Mouse (Mus musculus) embryonic facial prominence, embryonic 14.5 days (tissue): ENCODE results near the gene Mob3a. TPM values are rescaled to one million over a fixed set of nuclear protein-coding genes. Genes with fewer than 3 reads are reported as not detected.

ENCODE experiments used
- ATAC-seq: fragments of 200-750 bp; cut with Nextera tagmentation; 2 replicates; pipeline ENCODE4 v1.8.0; 2017; ENCODE audit warnings: low read depth, moderate number of reproducible peaks, moderate TSS enrichment
- DNase-seq: peaks from one replicate; pipeline ENCODE4 v3.0.0-alpha.2; 2015; ENCODE audit warnings: low spot score
- H3K27ac ChIP-seq: fragments of 300-500 bp; sonication (generic); replicated peaks from 2 replicates; pipeline ENCODE4 v1.5.1; 2014; ENCODE audit warnings: low read depth, mild to moderate bottlenecking, low read length, moderate library complexity
- H3K27me3 ChIP-seq: fragments of 300-500 bp; sonication (generic); replicated peaks from 2 replicates; pipeline ENCODE4 v1.6.1; 2014; ENCODE audit warnings: low read length; ENCODE audit not compliant: control insufficient read depth, insufficient read depth
- H3K36me3 ChIP-seq: fragments of 300-500 bp; sonication (generic); 2 replicates; pipeline ENCODE4 v1.6.1; 2014; ENCODE audit warnings: low read length, mixed read lengths; ENCODE audit not compliant: control insufficient read depth, insufficient read depth
- H3K4me1 ChIP-seq: fragments of 300-500 bp; sonication (generic); 2 replicates; pipeline ENCODE4 v1.6.1; 2014; ENCODE audit warnings: antibody characterized with exemption, low read length; ENCODE audit not compliant: control insufficient read depth, insufficient read depth
- H3K4me2 ChIP-seq: fragments of 300-500 bp; sonication (generic); 2 replicates; pipeline ENCODE4 v1.6.1; 2014; ENCODE audit warnings: low read depth, mild to moderate bottlenecking, low read length, moderate library complexity, mixed read lengths
- H3K4me3 ChIP-seq: fragments of 300-500 bp; sonication (generic); 2 replicates; pipeline ENCODE4 v1.5.1; 2014; ENCODE audit warnings: low read depth, mild to moderate bottlenecking, low read length
- H3K9ac ChIP-seq: fragments of 300-500 bp; sonication (generic); 2 replicates; pipeline ENCODE4 v1.6.1; 2014; ENCODE audit warnings: low read depth, mild to moderate bottlenecking, low read length, moderate library complexity, mixed read lengths
- H3K9me3 ChIP-seq: fragments of 300-500 bp; sonication (generic); 2 replicates; pipeline ENCODE4 v1.6.1; 2016; ENCODE audit warnings: low read length; ENCODE audit not compliant: control insufficient read depth
- WGBS: fragments of 180-500 bp; shearing (Covaris S2); extraction: QIAGEN DNeasy Blood & Tissue Kit; methylation state at CpG from one replicate; pipeline ENCODE4 v1.1.7; 2014; 5-methylcytosine and 5-hydroxymethylcytosine counted together
- polyA plus RNA-seq: library from polyadenylated mRNA; unstranded; fragments of >200 nt; fragmentation: Nextera tagmentation; extraction: Ambion mirVana; gene quantifications from 2 replicates; pipeline ENCODE4 v1.2.1, GENCODE M21; 2014

Mob3a gene
- polyA plus RNA-seq: 31.2 and 37.0 TPM in 2 replicates

- H3K4me1 ChIP-seq: peaks cover 20% of the 10 kb centered on the region
- no peaks in the 10 kb centered on the region for H3K9me3 ChIP-seq
- H3K9ac ChIP-seq: peak within 1 kb of the TSS; percentile 71
- no peaks in the 10 kb centered on the region for H3K27me3 ChIP-seq
- DNase-seq (peak; percentile 100), ATAC-seq (peak; percentile 97)
- H3K36me3 ChIP-seq: peaks cover 16% of the 10 kb centered on the region
- under 1% methylated on average over 56 of the region's 59 CpGs for WGBS
- H3K4me3 ChIP-seq: peak within 1 kb of the TSS; percentile 67
- peak within 1 kb of the TSS; percentile 78 for H3K27ac ChIP-seq
- H3K4me2 ChIP-seq: peak within 1 kb of the TSS; percentile 71
Observed at GRCm38 (mm10) chr10:80701721-80702535, at the start of gene Mob3a, which contains the start of gene Izumo4. TSS of gene Mob3a (minus strand) at chr10:80701977. TSS of gene Izumo4 (plus strand) at chr10:80702184.

DNA sequence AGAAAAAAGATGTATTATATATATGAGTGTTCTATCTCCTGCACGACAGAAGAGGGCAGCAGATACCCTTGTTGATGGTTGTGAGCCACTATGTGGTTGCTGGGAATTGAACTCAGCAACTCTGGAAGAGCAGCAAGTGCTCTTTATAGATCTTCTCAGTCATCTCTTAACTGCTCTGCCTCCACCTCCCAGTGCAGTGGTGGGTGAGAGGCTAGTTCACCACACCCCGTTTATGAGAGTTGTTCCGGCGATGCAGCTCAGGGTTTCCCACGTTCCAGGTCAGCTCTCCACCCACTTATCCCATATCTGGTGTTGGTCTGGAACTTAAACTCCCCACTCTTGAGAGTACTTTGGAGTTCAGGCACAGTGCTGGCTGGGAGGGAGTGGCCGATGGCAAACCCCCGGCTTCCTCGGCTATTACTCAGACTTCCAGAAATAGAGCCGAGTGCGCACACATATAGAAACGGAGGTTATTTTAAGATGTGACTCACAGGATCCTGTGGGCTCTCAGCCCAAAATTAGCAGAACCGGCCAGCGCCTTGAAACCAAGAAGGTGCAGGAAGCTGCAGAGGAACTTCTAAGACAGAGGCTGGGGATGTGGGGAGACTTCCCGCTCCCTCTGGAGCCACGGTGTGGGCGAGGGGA, 49.5 kb upstream of the Mob3a start:
- Histone ChIP-seq H3K9ac (no peak overlapping the region), H3K4me2 (peak overlapping the region; percentile 45), H3K27me3 (no peaks in the 10 kb centered on the region), H3K36me3 (no peaks in the 10 kb centered on the region), H3K4me1 (peaks cover 17% of the 10 kb centered on the region), H3K4me3 (peak overlapping the region; percentile 21), H3K9me3 (no peaks in the 10 kb centered on the region), H3K27ac (peak overlapping the region; percentile 74)
- DNase-seq (peak; percentile 76), ATAC-seq (peak; percentile 14; the same call in 1 of the 2 replicates)
- 17% methylated on average over 16 of the region's 16 CpGs for WGBS

GRCm38 (mm10) chr10:80748609-80749008, 46.8 kb upstream of the Mob3a start:
- DNase-seq (peak; percentile 87), ATAC-seq (no peak)
- Histone ChIP-seq H3K4me1 (peaks cover 13% of the 10 kb centered on the region), H3K4me2 (no peak overlapping the region), H3K9ac (no peak overlapping the region), H3K4me3 (no peak overlapping the region), H3K9me3 (no peaks in the 10 kb centered on the region), H3K27me3 (no peaks in the 10 kb centered on the region), H3K36me3 (no peaks in the 10 kb centered on the region), H3K27ac (no peak overlapping the region)
- WGBS: 9% methylated on average over 6 of the region's 6 CpGs

DNA sequence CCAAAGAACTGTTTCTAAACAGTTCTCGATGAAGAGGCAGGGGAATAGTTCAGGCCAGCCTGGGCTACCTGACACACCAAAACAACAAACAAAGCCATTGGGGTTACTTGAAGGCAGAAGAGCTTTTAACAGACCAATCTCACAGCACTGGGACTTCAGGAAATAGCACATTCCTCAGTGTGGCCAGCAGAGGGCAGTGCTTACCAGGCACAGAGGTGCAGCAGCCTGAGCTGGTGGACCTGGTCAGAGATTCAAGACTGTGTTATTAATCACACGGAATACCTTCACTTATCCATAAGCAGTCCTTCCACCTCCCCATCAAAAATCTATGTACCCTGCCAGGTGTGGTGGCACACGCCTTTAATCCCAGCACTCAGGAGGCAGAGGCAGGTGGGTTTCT, 45.6 kb upstream of the Mob3a start:
- Histone ChIP-seq H3K4me2 (no peak overlapping the region), H3K27ac (no peak overlapping the region), H3K9me3 (no peaks in the 10 kb centered on the region), H3K27me3 (no peaks in the 10 kb centered on the region), H3K4me3 (no peak overlapping the region), H3K36me3 (no peaks in the 10 kb centered on the region), H3K9ac (no peak overlapping the region), H3K4me1 (peaks cover 14% of the 10 kb centered on the region)
- WGBS: 14% methylated on average over 3 of the region's 3 CpGs
- no peak for ATAC-seq
- peak; percentile 72 for DNase-seq

DNA sequence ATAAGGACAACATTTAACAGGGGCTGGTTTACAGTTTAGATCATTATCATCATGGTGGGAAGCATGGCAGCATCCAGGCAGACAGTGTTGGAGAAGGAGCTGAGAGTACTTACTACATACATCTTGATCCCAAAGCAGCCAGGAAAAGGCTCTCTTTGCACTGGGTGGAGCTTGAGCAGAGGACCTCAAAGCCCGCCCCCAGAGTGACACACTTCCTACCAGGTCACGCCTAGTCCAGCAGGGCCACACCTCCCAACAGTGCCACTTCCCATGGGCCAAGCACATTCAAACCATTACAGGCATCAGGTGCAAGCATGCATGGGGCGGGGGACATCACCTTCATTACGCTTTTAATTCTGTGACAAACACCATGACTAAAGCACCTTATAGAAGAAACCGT, 42.5 kb upstream of the Mob3a start:
- Histone ChIP-seq H3K9me3 (no peaks in the 10 kb centered on the region), H3K27ac (no peak overlapping the region), H3K4me2 (no peak overlapping the region), H3K9ac (no peak overlapping the region), H3K4me3 (no peak overlapping the region), H3K4me1 (peaks cover 15% of the 10 kb centered on the region), H3K36me3 (no peaks in the 10 kb centered on the region), H3K27me3 (no peaks in the 10 kb centered on the region)
- DNase-seq: peak; percentile 28
- WGBS: 38% methylated on average over 5 of the region's 5 CpGs
- ATAC-seq: no peak

- Histone ChIP-seq H3K36me3 (0 out of 2 replicates have a peak, but pooled peaks cover 5% of the 10 kb centered on the region), H3K9me3 (no peaks in the 10 kb centered on the region), H3K27ac (peak within 1 kb of the TSS; percentile 85), H3K4me2 (peak within 1 kb of the TSS; percentile 64), H3K9ac (peak within 1 kb of the TSS; percentile 95), H3K4me3 (peak within 1 kb of the TSS; percentile 92), H3K27me3 (no peaks in the 10 kb centered on the region), H3K4me1 (peaks cover 15% of the 10 kb centered on the region)
- WGBS: 2% methylated on average over 22 of the region's 25 CpGs
- peak; percentile 100 for DNase-seq
- ATAC-seq: peak; percentile 99
Observed at GRCm38 (mm10) chr10:80742180-80742978, 40.6 kb upstream of the Mob3a start, which contains the start of gene Ap3d1. TSS of gene Ap3d1 (minus strand) at chr10:80742264.

DNA sequence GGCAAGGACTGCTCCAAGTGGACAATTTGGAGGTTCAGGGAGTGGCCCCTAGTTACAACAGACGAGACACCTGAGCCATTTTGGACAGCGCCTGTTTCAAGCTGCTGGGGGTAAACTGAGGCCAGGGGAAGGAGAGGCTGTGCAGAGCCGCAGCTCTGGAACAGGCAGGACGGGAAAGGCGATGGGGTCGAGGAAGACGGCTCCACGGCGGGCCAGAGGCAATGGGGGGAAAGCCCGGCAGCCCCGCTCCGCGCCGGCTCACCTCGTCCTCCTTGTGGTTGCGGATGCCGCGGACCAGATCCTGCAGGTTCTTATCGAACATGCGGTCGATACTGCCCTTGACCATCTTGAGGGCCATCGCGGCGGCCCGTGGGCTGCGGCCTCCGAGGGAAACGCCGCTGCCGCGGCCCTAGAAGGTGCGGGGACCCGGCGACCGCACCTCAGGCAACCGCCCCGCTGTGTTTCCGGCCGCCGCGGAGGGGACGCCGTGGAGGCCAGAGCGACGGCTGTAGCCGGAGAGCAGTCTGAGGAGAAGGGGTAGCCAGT, 39.9 kb upstream of the Mob3a start:
- Histone ChIP-seq H3K9me3 (no peaks in the 10 kb centered on the region), H3K9ac (peak overlapping the region; percentile 95), H3K36me3 (0 out of 2 replicates have a peak, but pooled peaks cover 7% of the 10 kb centered on the region), H3K4me2 (peak overlapping the region; percentile 64), H3K27me3 (no peaks in the 10 kb centered on the region), H3K4me3 (peak overlapping the region; percentile 92), H3K4me1 (peaks cover 15% of the 10 kb centered on the region), H3K27ac (peak overlapping the region; percentile 85)
- 1% methylated on average over 19 of the region's 46 CpGs for WGBS
- peak; percentile 1; the same call in 1 of the 2 replicates for ATAC-seq
- DNase-seq: no peak

DNA sequence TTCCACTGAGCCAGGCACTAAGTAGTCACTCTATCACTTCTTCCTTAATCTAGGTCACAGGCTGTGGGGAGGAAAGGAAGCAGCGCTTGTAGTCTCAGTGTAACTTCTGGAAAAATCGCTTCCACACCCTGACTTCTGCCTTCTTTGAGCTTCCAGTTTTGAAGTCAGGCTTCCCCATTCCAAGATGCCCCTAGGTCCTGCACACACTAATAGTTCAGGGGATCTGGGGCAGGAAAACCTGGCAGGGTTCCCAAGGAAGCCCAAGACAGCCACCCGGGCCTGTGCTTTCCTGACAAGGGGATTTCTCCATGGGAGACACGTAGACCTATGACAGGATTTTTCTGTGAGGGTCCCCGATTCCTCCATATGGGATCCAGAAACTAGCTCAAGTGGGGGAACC, 39.4 kb upstream of the Mob3a start:
- no peaks in the 10 kb centered on the region for H3K27me3 ChIP-seq
- DNase-seq (no peak), ATAC-seq (no peak)
- H3K9ac ChIP-seq: peak overlapping the region; percentile 95
- 0 out of 2 replicates have a peak, but pooled peaks cover 7% of the 10 kb centered on the region for H3K36me3 ChIP-seq
- H3K4me2 ChIP-seq: peak overlapping the region; percentile 64
- peaks cover 15% of the 10 kb centered on the region for H3K4me1 ChIP-seq
- WGBS: 10% methylated on average over 5 of the region's 5 CpGs
- no peaks in the 10 kb centered on the region for H3K9me3 ChIP-seq
- H3K27ac ChIP-seq: peak overlapping the region; percentile 85; the same call in 1 of the 2 replicates
- peak overlapping the region; percentile 92 for H3K4me3 ChIP-seq
